Mouse (Mus musculus) olfactory bulb, adult 2 months (tissue): ENCODE measurements at regions not wholly inside any gene's neighbourhood (a gene's known extent, or its start where the extent isn't known, plus 50 kb on each side); places are given as distances from the start of the nearest gene placed in this dataset.

Source experiments
- H3K27ac ChIP-seq: fragments of 200-500 bp; 2 replicates; pipeline ENCODE4 v1.5.1; 2012; ENCODE audit warnings: low read depth, low read length; ENCODE audit not compliant: insufficient read depth
- H3K4me1 ChIP-seq: fragments of 200-500 bp; 2 replicates; pipeline ENCODE4 v1.6.1; 2012; ENCODE audit warnings: low read length; ENCODE audit not compliant: control insufficient read depth, insufficient read depth
- H3K4me3 ChIP-seq: fragments of 200-500 bp; 2 replicates; pipeline ENCODE4 v1.5.1; 2012; ENCODE audit warnings: mild to moderate bottlenecking, low read depth, low read length, moderate library complexity; ENCODE audit not compliant: insufficient read depth
- CTCF ChIP-seq: fragments of 200-500 bp; IDR thresholded peaks from 2 replicates; pipeline ENCODE4 v1.5.1; 2012; ENCODE audit warnings: low read depth, mild to moderate bottlenecking, low read length, moderate library complexity; ENCODE audit not compliant: insufficient read depth
- POLR2A ChIP-seq: fragments of 200-500 bp; IDR thresholded peaks from 2 replicates; pipeline ENCODE4 v1.6.1; 2012; ENCODE audit warnings: mild to moderate bottlenecking, low read depth, low read length, moderate library complexity; ENCODE audit not compliant: insufficient read depth
- WGBS: fragments of 180-500 bp; shearing (Covaris S2); methylation state at CpG from one replicate; pipeline ENCODE4 v1.1.7; 2018; 5-methylcytosine and 5-hydroxymethylcytosine counted together

DNA sequence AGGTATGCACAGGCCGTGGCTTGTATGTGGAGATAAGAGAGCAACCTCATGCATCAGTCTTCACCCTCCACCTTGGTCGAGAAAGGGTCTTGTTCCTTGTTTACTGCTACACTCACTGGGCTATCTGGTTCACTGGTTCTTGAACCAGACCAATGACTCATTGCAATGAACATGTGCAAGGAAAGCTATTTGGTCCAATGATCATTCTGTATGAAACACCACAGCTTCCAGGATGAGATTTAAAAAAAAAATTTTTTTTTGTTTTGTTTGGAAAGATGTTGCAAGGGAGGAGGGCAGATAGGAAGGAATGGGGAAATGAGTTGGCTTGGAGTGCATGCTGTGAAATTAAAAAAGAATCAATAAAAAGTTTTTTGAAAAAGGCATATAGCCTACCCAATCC, 174.7 kb downstream of the En1 start:
- no peaks in the 10 kb centered on the region for H3K4me1 ChIP-seq
- H3K4me3 ChIP-seq, result no peak overlapping the region
- TF ChIP-seq POLR2A, result no peak
- TF ChIP-seq CTCF, result no peak
- H3K27ac ChIP-seq, result no peak overlapping the region
- 82% methylated on average over 2 of the region's 2 CpGs for WGBS

DNA sequence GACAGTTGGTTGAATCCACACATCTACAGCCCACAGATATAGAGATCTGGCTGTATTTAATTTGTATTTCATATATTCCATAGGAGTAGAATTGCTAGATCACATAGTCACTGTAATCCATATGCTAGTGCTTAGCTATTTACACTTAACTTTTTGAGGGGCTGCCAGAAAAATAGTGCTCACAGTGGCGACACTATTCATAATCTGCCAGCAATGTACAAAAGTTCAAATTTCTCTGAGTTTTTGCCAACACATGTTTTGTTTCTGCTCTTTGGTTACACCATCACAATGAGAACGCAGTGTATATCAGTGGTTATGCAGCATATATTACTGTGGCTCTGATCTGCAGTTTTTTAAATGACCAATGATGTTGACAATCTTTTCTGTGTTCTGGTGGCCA, 175.2 kb downstream of the En1 start:
- no peaks in the 10 kb centered on the region for H3K4me1 ChIP-seq
- WGBS, result 79% methylated on average over 2 of the region's 2 CpGs
- H3K27ac ChIP-seq, result no peak overlapping the region
- no peak for TF ChIP-seq CTCF
- no peak overlapping the region for H3K4me3 ChIP-seq

DNA sequence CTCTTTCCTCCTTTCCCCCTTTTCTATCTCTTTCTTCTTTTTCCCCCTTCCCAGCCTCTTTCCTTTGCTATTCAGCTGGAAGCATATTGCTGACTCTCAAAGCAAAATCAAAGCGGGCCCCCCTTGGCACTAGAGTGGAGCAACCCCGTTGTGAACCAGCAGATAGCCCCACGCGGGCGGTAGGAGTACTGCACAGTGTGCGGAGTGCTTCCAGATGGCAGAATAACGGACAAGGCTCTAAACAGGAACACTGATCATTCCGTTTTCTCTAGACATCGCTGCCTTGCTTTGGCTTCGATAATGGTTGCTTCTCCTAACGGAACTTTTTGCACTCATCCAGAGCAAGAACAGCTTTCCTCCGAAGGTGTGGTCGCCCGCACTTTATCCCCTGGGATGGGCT, 193.0 kb downstream of the En1 start:
- no peak overlapping the region for H3K27ac ChIP-seq
- H3K4me3 ChIP-seq, result no peak overlapping the region
- 67% methylated on average over 14 of the region's 14 CpGs for WGBS
- no peaks in the 10 kb centered on the region for H3K4me1 ChIP-seq
- no peak for TF ChIP-seq CTCF
- TF ChIP-seq POLR2A, result no peak

DNA sequence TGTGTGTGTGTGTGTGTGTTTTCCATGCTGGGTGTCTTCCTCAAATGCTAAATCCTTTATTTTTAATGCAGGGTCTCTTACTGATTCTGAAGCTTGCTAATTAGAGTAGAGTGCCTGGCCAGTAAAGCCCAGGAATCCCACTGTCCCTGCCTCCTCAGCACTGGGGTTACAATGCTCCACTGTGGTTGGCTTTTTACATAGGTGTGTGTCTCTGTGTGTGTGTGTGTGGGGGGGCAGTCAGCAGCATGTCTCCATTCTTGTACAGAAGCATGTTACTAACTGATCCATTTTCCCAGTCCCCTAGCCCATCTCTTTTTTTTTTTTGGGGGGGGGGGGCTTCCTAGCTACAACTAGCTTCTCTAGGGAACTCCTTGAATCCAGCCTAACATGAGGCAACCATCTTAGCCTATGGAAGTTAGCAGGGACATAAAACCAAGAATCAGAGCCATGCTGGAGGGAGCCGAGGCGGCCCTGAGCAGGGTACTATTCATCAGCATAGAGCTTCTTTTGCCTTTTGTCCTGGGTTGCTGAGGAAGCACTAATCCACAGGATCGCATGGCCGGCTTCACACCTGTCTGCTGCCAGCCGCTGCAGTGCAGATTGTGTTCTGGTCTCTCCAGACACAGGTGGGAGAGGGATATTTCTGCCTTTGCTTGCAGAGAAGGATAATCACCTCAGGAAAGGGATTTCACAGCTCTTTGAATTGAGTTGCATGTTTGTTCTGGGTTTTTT, 199.2 kb downstream of the En1 start:
- Histone ChIP-seq H3K4me3 (no peak overlapping the region), H3K27ac (no peak overlapping the region), H3K4me1 (no peaks in the 10 kb centered on the region)
- 46% methylated on average over 5 of the region's 5 CpGs for WGBS
- TF ChIP-seq CTCF (no peak), POLR2A (no peak)

DNA sequence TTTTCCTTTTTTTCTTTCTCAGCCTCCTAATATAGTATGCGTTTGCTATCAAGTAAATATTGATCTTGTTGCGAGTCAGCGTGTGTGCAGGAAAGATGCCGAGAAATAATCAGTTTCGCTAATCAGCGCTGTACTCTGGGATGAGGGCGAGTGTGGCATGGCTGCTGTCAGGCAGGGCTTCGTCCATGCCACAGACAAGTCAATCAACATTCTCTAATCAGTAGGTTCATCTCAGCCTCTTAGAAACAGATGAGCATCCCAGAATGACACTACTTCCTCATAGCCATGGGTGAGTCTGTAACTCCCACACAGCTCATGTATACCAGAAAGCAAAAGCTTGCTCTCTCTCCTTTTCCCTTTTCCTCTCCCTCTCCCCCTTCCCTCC, 199.8 kb downstream of the En1 start:
- 56% methylated on average over 8 of the region's 8 CpGs for WGBS
- Histone ChIP-seq H3K4me3 (no peak overlapping the region), H3K4me1 (no peaks in the 10 kb centered on the region), H3K27ac (no peak overlapping the region)
- TF ChIP-seq CTCF, result no peak

DNA sequence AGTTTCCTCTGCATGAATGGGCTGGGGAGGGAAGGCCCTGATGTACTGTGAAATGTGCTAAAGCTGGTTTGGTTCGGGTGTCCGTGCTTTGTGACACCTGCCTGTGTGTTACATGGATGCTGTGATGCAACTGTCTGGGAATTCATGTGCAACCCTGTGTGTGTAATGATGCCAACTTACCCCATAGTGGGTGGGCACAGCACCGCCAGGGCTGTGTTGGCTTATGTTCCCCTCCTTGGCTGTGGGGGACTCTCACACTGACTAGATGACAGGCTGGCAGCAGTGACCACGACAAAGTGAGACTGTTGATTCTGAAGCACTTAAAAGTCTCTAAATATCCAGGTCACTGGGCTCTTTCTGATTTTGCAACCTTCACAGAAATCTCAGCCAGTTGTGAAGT, 212.2 kb downstream of the En1 start:
- TF ChIP-seq CTCF (no peak), POLR2A (no peak)
- 60% methylated on average over 4 of the region's 4 CpGs for WGBS
- Histone ChIP-seq H3K27ac (no peak overlapping the region), H3K4me1 (no peaks in the 10 kb centered on the region), H3K4me3 (no peak overlapping the region)

DNA sequence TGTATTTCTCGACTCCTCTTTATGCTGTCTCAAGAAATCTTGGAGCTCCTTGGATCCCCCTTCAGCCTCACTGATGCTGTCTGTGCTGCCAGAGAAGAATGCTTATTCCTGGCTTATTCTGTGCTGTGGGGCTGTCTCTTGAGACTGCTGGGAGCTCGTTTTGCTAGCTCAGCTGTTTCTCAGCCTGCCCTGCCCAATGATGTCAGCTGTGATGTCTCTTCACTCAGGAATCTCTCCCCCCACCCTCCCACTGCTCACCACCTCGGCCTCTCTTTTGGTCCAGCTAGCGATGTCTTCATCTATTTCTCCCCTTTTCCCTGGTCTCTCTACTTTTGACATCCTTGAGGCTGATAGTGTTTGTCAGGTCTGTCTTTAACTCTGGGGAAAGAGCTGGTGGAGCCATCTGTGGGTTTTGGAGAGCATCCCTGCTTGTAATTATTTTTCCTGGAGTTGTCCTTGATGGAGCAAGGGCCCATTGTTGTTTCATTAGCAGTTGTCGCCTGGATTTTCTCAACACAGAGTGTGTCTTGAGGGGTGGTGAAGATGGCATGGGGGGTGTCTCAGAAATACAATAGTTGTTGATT, 214.1 kb downstream of the En1 start:
- TF ChIP-seq POLR2A (no peak), CTCF (no peak)
- no peaks in the 10 kb centered on the region for H3K4me1 ChIP-seq
- WGBS, result 56% methylated on average over 5 of the region's 5 CpGs
- no peak overlapping the region for H3K27ac ChIP-seq
- no peak overlapping the region for H3K4me3 ChIP-seq

DNA sequence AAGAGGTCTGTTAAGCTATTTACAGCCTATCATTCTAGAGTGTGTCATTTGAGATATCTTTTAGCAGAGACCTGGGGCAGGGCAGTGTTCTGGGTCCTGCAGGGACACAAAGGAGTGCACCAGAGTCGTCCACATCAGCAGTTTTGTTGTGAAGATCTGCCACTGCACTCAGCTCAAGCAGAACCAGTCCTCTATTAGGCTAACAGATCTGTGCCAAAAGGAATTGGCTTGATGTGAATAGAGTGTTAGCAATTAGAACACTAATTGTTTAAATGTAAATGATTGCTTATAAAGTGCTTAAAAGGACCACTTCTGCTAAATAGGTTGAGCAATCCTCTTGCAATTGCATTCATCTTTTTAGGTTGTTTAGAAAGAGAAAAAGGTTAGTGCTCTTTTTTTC, 215.3 kb downstream of the En1 start:
- Histone ChIP-seq H3K4me1 (no peaks in the 10 kb centered on the region), H3K27ac (no peak overlapping the region), H3K4me3 (no peak overlapping the region)
- TF ChIP-seq POLR2A, result no peak
- no peak for TF ChIP-seq CTCF
- WGBS, result 24% methylated on average over 1 of the region's 1 CpGs

DNA sequence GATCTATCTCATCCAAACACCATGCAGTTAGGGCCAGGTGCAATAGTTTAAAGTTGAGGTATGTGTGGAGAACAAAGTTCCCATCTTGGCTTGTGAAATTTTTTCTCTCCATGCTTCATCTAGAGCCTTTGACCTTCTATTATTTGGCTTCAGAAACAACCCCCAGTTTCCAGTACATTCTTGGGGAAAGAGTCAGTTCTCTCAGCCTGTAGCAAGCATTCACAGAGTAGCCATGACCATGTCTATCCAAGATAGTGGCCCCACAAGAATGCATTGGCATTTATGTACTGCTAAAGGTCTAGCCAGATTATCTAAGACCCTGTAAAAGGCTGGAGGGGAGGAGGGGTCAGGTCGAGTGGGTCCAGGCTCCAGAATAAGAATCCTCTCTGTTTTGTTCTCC, 229.8 kb downstream of the En1 start:
- Histone ChIP-seq H3K4me3 (no peak overlapping the region), H3K4me1 (no peaks in the 10 kb centered on the region), H3K27ac (no peak overlapping the region)
- 69% methylated on average over 1 of the region's 1 CpGs for WGBS
- no peak for TF ChIP-seq CTCF
- TF ChIP-seq POLR2A, result no peak

DNA sequence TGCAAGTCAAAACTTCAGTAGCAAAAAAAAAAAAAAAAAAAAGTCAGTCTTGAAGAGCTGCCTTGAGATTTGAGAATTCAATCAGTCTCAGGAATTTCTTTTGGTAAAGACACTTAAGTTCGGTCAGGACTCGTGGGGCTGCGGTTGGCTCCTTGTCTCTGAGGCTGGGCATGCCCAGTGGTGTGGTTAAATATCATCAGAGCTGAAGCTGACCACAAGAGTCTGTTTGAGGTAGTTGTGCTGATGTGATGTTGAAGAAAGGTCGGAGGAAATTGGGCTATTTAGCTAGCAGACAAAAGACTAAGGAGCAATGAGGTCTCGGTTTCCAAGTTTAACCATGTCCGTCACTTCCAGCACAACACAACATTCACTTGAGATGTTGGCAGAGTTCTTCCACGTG, 240.4 kb downstream of the En1 start:
- no peak for TF ChIP-seq POLR2A
- TF ChIP-seq CTCF, result no peak
- Histone ChIP-seq H3K4me3 (no peak overlapping the region), H3K27ac (no peak overlapping the region), H3K4me1 (no peaks in the 10 kb centered on the region)
- 43% methylated on average over 7 of the region's 7 CpGs for WGBS
